Mouse (Mus musculus) 3134 (cell line): ENCODE results near the gene Tnnc1.

Source experiments
- DNase-seq: peaks from one replicate; pipeline ENCODE4 v3.0.0-alpha.2; 2011; ENCODE audit warnings: low spot score; ENCODE audit not compliant: insufficient read length; ENCODE audit errors: extremely low read depth

The Tnnc1 gene

GRCm38 (mm10) chr14:31251084-31251604 is 43.0 kb downstream of the Tnnc1 start, which contains the start of the genes Phf7 and Bap1:
Gene Phf7 (minus strand): TSS chr14:31251317.
Gene Bap1 (plus strand): TSS chr14:31251450.
- DNase-seq, result peak; percentile 90

GRCm38 (mm10) chr14:31251626-31252025 is 43.5 kb downstream of the Tnnc1 start:
- no peak for DNase-seq

- DNase-seq, result no peak
These were observed 44.0 kb downstream of the Tnnc1 start for GRCm38 (mm10) chr14:31252091-31252490.

- DNase-seq, result no peak
These were observed 50.5 kb downstream of the Tnnc1 start for GRCm38 (mm10) chr14:31258476-31259050.

GRCm38 (mm10) chr14:31260374-31260773 is 52.3 kb downstream of the Tnnc1 start:
- DNase-seq, result no peak

- DNase-seq, result no peak
These were observed 52.8 kb downstream of the Tnnc1 start for GRCm38 (mm10) chr14:31260932-31261331.
